Mouse (Mus musculus) testis, adult 2 months (tissue): ENCODE results near the gene Mgst3.

ENCODE experiments used
- CTCF ChIP-seq: fragments of 200-500 bp; IDR thresholded peaks from 2 replicates; pipeline ENCODE4 v1.5.1; 2012; ENCODE audit warnings: low read depth, mild to moderate bottlenecking, inconsistent platforms, low read length, moderate library complexity; ENCODE audit not compliant: control insufficient read depth, insufficient read depth, insufficient replicate concordance
- POLR2A ChIP-seq: fragments of 200-500 bp; IDR thresholded peaks from 2 replicates; pipeline ENCODE4 v1.6.1; 2012; ENCODE audit warnings: low read depth, mild to moderate bottlenecking, inconsistent platforms, low read length, moderate library complexity; ENCODE audit not compliant: control insufficient read depth

- TF ChIP-seq CTCF (peak; percentile 33; the same call in 1 of the 2 replicates), POLR2A (no peak)
These were observed 21.2 kb upstream of the Mgst3 start for GRCm38 (mm10) chr1:167414846-167415245.
